Mouse (Mus musculus) midbrain, embryonic 11.5 days (tissue): Measurements from ENCODE around the gene Inpp5k. TPM values are rescaled to one million over a fixed set of nuclear protein-coding genes. Genes with fewer than 3 reads are reported as not detected.

ENCODE experiments used
- ATAC-seq: fragments of 200-750 bp; cut with Nextera tagmentation; 2 replicates; pipeline ENCODE4 v1.8.0; 2017; ENCODE audit warnings: moderate TSS enrichment, moderate library complexity; ENCODE audit not compliant: low FRiP score
- DNase-seq: peaks from one replicate; pipeline ENCODE4 v3.0.0; 2015; ENCODE audit warnings: low spot score; ENCODE audit errors: missing footprints
- H3K27ac ChIP-seq: fragments of 300-500 bp; sonication (generic); 2 replicates; pipeline ENCODE4 v1.5.1; 2014; ENCODE audit warnings: low read depth, low read length
- H3K27me3 ChIP-seq: fragments of 300-500 bp; sonication (generic); 2 replicates; pipeline ENCODE4 v1.6.1; 2014; ENCODE audit warnings: mild to moderate bottlenecking, low read length, moderate library complexity, mixed read lengths; ENCODE audit not compliant: control insufficient read depth, insufficient read depth
- H3K36me3 ChIP-seq: fragments of 300-500 bp; sonication (generic); 2 replicates; pipeline ENCODE4 v1.6.1; 2014; ENCODE audit warnings: mild to moderate bottlenecking, low read length, moderate library complexity, mixed read lengths; ENCODE audit not compliant: control insufficient read depth, insufficient read depth
- H3K4me1 ChIP-seq: fragments of 300-500 bp; sonication (generic); 2 replicates; pipeline ENCODE4 v1.6.1; 2014; ENCODE audit warnings: low read length; ENCODE audit not compliant: control insufficient read depth, insufficient read depth
- H3K4me2 ChIP-seq: fragments of 300-500 bp; sonication (generic); 2 replicates; pipeline ENCODE4 v1.6.1; 2014; ENCODE audit warnings: mild to moderate bottlenecking, moderate library complexity
- H3K4me3 ChIP-seq: fragments of 300-500 bp; sonication (generic); 2 replicates; pipeline ENCODE4 v1.5.1; 2014; ENCODE audit warnings: low read depth, low read length
- H3K9ac ChIP-seq: fragments of 300-500 bp; sonication (generic); 2 replicates; pipeline ENCODE4 v1.6.1; 2014; ENCODE audit warnings: low read length
- H3K9me3 ChIP-seq: fragments of 300-500 bp; sonication (generic); 2 replicates; pipeline ENCODE4 v1.6.1; 2016; ENCODE audit warnings: low read length; ENCODE audit not compliant: control insufficient read depth
- WGBS: fragments of 180-500 bp; shearing (Covaris S2); extraction: QIAGEN DNeasy Blood & Tissue Kit; methylation state at CpG from one replicate; pipeline ENCODE4 v1.1.7; 2014; 5-methylcytosine and 5-hydroxymethylcytosine counted together
- polyA plus RNA-seq: library from polyadenylated mRNA; unstranded; fragments of >200 nt; fragmentation: Nextera tagmentation; extraction: Ambion mirVana; gene quantifications from 2 replicates; pipeline ENCODE4 v1.2.1, GENCODE M21; 2014

Gene Inpp5k
- polyA plus RNA-seq, 1 experiment from 2014 or later, result 25.6 TPM

DNA sequence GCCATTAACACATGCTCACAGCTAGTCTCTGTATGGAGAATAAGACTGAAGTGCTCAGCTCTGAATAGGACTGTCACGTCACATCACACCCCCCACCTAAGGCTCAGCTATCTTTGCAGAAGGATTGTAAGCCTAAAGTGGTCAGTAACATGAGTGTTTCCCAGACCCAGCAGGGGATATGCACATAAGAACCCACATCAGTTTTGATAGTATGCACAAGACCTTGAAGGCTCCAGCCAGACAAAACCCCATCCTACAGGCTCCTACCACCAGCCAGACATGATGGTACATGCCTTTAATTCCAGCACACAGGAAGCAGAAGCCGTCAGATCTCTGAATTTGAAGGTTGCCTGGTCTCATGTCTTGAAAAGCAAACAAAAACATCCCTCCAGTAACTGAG is 20.8 kb upstream of the Inpp5k start:
- Histone ChIP-seq H3K4me2 (no peak overlapping the region), H3K27me3 (no peaks in the 10 kb centered on the region), H3K27ac (no peak overlapping the region), H3K4me3 (no peak overlapping the region), H3K9me3 (no peaks in the 10 kb centered on the region), H3K4me1 (no peaks in the 10 kb centered on the region), H3K9ac (no peak overlapping the region), H3K36me3 (peaks cover 4% of the 10 kb centered on the region)
- DNase-seq (no peak), ATAC-seq (no peak)
- 91% methylated on average over 2 of the region's 2 CpGs for WGBS

- Histone ChIP-seq H3K36me3 (peaks cover 5% of the 10 kb centered on the region; the same call in 1 of the 2 replicates), H3K9me3 (no peaks in the 10 kb centered on the region), H3K4me3 (no peak overlapping the region), H3K27ac (no peak overlapping the region), H3K4me2 (no peak overlapping the region), H3K9ac (no peak overlapping the region), H3K27me3 (no peaks in the 10 kb centered on the region), H3K4me1 (no peaks in the 10 kb centered on the region)
- no peak for ATAC-seq
- DNase-seq, result no peak
- WGBS, result 97% methylated on average over 1 of the region's 1 CpGs
Observed at GRCm38 (mm10) chr11:75614769-75615168, 16.0 kb upstream of the Inpp5k start.

DNA sequence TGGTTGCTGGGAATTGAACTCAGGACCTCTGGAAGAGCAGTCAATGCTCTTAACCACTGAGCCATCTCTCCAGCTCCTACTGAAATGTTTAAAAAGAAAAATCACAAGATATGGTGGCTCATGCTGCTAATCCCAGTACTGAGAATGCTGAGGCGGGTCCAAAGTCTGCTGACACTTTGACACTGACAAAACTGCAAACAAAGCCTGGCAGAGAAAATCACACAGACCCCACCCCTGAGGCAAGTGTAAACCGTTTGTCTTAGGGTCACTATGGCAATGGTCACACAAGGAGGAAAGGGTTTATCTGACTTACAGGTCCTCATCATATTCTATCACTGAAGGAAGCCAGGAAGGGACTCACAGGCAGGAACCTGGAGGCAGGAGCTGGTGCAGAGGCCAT is 15.2 kb upstream of the Inpp5k start:
- Histone ChIP-seq H3K27ac (no peak overlapping the region), H3K27me3 (no peaks in the 10 kb centered on the region), H3K4me2 (no peak overlapping the region), H3K4me3 (no peak overlapping the region), H3K9ac (no peak overlapping the region), H3K36me3 (peaks cover 6% of the 10 kb centered on the region), H3K9me3 (no peaks in the 10 kb centered on the region), H3K4me1 (no peaks in the 10 kb centered on the region)
- no peak for DNase-seq
- WGBS, result 91% methylated on average over 2 of the region's 2 CpGs
- ATAC-seq, result no peak

DNA sequence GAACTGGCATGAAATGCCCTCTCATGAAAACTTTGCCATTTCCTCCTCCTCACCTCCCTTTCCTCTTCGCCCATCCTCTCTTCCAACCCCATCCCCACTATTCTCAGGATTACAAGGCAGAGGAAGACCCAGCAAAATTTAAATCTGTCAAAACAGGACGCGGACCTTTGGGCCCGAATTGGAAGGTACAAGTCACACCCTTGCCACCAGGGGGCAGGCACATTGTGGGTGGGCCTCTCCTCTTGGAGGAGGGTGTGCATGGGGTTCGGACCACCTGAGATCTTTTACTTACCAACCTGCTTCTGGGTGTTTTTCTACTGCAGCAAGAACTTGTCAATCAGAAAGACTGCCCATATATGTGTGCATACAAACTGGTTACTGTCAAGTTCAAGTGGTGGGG is 11.7 kb upstream of the Inpp5k start:
- Histone ChIP-seq H3K36me3 (peaks cover 6% of the 10 kb centered on the region), H3K9ac (no peak overlapping the region), H3K9me3 (no peaks in the 10 kb centered on the region), H3K4me2 (no peak overlapping the region), H3K4me3 (no peak overlapping the region), H3K4me1 (no peaks in the 10 kb centered on the region), H3K27me3 (no peaks in the 10 kb centered on the region), H3K27ac (no peak overlapping the region)
- no peak for ATAC-seq
- WGBS, result 85% methylated on average over 5 of the region's 5 CpGs
- DNase-seq, result peak; percentile 83

- WGBS, result 93% methylated on average over 12 of the region's 12 CpGs
- H3K4me2 ChIP-seq, result no peak overlapping the region
- H3K27me3 ChIP-seq, result no peaks in the 10 kb centered on the region
- H3K27ac ChIP-seq, result no peak overlapping the region
- ATAC-seq, result no peak
- H3K4me1 ChIP-seq, result no peaks in the 10 kb centered on the region
- no peaks in the 10 kb centered on the region for H3K9me3 ChIP-seq
- DNase-seq, result no peak
- no peak overlapping the region for H3K9ac ChIP-seq
- no peak overlapping the region for H3K4me3 ChIP-seq
- H3K36me3 ChIP-seq, result peaks cover 6% of the 10 kb centered on the region
Observed at GRCm38 (mm10) chr11:75620136-75620780, 10.5 kb upstream of the Inpp5k start.

DNA sequence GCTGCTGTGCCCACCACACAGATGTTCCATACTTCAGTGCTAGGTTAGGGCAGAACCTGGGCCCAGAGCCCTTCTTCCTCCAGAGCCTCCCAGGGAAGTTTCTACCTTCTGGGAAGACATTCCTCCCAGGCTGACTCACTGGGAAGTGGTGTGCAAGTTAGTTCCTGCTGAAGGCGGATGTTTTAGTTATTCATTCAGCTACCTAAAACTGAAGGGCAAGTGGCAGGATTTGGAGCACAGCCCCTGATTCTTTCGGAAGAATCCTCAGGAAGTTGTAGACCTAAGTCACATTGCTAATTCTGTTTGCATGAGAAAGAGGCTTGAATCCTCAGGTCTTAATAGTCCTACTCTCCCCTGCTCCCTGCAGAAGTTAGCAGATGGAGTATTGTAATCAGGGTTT is 9.4 kb upstream of the Inpp5k start:
- Histone ChIP-seq H3K9ac (no peak overlapping the region), H3K4me1 (no peaks in the 10 kb centered on the region), H3K36me3 (peaks cover 9% of the 10 kb centered on the region), H3K27me3 (no peaks in the 10 kb centered on the region), H3K4me2 (no peak overlapping the region), H3K4me3 (no peak overlapping the region), H3K27ac (no peak overlapping the region), H3K9me3 (no peaks in the 10 kb centered on the region)
- 85% methylated on average over 2 of the region's 2 CpGs for WGBS
- no peak for ATAC-seq
- no peak for DNase-seq

DNA sequence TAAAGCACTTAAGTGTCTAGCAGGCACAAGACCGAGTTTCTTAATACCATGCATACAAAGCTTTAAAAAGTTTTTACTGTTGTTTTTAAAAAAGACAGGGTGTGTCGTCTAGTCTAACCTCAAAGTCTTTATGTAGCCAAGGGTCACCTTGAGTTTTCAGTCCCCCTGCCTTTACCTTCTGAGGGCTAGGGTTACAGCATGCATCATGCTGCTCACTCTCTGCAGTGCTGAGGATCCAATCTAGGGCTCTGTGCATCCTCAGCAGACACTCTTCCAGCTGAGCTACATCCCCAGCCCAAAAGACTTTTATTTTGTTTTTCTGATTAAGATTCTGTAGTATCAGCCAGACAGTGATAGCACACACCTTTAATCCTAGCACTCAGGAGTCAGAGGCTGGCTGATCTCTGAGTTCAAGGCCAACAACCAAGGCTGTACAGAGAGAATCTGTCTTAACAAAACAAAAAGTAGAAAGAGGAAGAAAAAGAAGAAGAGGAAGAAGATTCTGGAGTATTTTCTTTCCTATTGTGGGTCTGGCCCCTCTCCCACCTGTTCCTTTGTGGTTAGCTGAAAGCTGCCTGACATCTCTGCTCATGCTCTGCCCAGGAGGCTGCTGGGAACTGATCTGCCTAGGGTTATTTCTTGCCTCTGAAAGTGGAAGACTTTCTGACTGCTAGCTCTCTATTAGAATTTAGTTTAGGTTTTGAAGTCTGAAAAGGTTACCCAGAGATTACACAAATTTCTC is 8.0 kb upstream of the Inpp5k start:
- Histone ChIP-seq H3K27ac (no peak overlapping the region), H3K27me3 (no peaks in the 10 kb centered on the region), H3K9me3 (no peaks in the 10 kb centered on the region), H3K9ac (no peak overlapping the region), H3K4me1 (no peaks in the 10 kb centered on the region), H3K4me2 (no peak overlapping the region), H3K36me3 (peaks cover 6% of the 10 kb centered on the region; the same call in 1 of the 2 replicates), H3K4me3 (no peak overlapping the region)
- ATAC-seq (no peak), DNase-seq (no peak)
- WGBS, result 84% methylated on average over 2 of the region's 2 CpGs

GRCm38 (mm10) chr11:75624102-75624554 is 6.7 kb upstream of the Inpp5k start:
- Histone ChIP-seq H3K27me3 (no peaks in the 10 kb centered on the region), H3K9me3 (no peaks in the 10 kb centered on the region), H3K4me2 (no peak overlapping the region), H3K4me1 (no peaks in the 10 kb centered on the region), H3K9ac (no peak overlapping the region), H3K4me3 (no peak overlapping the region), H3K27ac (no peak overlapping the region), H3K36me3 (peaks cover 6% of the 10 kb centered on the region; the same call in 1 of the 2 replicates)
- DNase-seq (no peak), ATAC-seq (no peak)
- 58% methylated on average over 2 of the region's 2 CpGs for WGBS

- 93% methylated on average over 4 of the region's 4 CpGs for WGBS
- Histone ChIP-seq H3K27ac (no peak overlapping the region), H3K36me3 (peaks cover 3% of the 10 kb centered on the region; the same call in 1 of the 2 replicates), H3K27me3 (no peaks in the 10 kb centered on the region), H3K9me3 (no peaks in the 10 kb centered on the region), H3K4me2 (no peak overlapping the region), H3K4me3 (no peak overlapping the region), H3K4me1 (peaks cover 6% of the 10 kb centered on the region; the same call in 1 of the 2 replicates), H3K9ac (no peak overlapping the region)
- ATAC-seq (no peak), DNase-seq (no peak)
Observed at GRCm38 (mm10) chr11:75625820-75626219, 5.0 kb upstream of the Inpp5k start.
